Mouse (Mus musculus) skeletal muscle tissue, adult 2 months (tissue): ENCODE measurements around the gene Gzmc.
"Not testable (repeated sequence)": the region's sequence is repeated elsewhere in the genome, so short reads cannot be mapped to it uniquely, and the experiment has no call there.

Experiments
- DNase-seq: peaks from one replicate; pipeline ENCODE4 v3.0.0-alpha.2; 2012; ENCODE audit warnings: low read depth, low spot score

Gene Gzmc

DNA sequence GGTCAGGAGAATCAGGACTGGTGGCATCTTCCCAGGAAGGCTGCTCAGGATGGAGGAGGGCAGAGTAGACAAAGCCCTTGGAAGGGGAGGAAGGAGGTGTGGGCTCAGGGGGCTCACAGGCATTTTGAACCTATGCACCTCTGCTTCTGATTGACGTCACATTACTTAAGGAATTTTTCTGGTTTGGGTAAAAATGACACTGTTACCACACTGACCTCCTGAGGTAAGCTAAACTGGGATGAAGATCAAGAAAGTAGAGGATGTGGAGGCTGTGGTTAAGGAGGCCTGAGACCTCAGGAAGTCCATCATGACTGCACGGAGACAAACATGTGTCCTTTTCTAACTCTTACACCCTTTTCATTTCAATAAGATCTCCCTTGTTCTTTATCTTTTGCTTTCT lies at the start of gene Gzmc:
Gene Gzmc (minus strand): TSS at position 101 of the 400 bp plus-strand sequence.
- DNase-seq = no peak

DNA sequence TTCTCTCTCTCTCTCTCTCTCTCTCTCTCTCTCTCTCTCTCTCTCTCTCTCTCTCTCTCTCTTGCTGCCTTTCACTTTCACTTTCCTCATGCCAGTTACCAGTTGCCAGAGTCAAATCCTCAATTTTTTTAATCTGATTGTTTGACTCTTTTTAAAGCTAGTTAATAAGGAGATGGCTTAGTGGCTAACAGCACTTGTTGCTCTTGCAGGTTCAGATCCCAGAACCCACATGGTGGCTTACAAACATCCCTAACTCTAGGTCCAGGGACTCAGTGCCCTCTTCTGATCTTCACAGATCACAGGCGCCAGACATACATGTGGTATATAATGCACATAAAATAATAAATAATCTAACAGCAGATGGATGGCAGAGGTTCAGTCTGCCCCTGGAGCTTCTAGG lies 49.4 kb upstream of the Gzmc start:
- no peak for DNase-seq

DNA sequence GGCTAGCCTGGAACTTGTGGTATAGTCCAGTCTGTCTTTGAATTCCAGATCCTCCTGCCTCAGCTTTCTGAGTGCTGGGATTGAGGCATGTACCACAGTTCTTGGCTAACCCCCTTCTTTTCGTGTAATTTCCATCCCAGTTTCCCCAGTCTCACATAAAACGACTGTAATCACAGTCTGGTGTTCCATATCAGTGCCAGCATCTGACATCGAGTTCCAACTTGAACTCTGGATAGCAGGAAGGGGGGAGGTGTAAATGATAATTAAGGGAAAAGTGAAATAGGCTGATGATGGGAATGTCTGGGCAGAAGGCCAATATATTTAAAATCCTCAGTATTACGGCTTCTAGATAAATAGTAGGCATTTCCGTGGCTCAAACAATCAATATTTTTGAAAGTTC lies 46.6 kb upstream of the Gzmc start:
- no peak for DNase-seq

DNA sequence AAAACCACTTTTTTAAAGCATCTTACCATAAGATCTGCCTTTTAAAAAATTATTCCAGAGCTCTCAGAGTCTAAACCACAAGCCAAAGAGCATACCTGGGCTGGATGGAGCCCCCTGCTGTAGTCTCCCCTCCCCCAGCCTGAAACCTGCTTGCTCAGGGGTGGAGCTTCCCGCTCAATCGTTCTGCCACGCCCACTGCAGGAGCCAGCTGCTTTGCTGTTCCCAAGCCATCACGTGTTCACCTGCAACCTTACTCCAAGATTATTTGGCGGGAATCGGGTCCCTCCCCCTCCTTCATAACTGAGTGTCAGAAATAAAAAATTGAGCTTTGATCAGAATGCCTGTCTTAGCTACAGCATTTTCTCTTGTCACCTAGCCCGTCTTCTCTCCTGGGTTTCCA lies 44.2 kb upstream of the Gzmc start:
- DNase-seq = not testable (repeated sequence)

DNA sequence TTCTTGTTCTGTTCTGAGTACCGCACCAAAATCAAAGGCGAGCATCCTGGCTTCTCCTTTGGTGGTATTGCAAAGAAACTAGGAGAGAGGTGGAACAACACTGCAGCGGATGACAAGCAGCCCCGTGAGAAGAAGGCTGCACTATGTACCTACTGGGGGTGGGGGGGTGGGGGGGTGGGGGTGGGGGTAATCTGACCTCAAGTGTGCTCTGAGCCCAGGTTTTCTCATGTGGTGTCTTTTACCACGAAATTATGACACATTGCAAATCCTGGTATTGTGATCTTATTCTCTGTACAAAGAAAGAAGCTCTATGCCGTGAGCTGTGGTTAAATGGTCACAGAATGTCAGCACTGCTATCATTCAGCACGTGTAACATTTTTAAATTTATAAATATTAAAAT lies 41.6 kb upstream of the Gzmc start:
- not testable (repeated sequence) for DNase-seq

DNA sequence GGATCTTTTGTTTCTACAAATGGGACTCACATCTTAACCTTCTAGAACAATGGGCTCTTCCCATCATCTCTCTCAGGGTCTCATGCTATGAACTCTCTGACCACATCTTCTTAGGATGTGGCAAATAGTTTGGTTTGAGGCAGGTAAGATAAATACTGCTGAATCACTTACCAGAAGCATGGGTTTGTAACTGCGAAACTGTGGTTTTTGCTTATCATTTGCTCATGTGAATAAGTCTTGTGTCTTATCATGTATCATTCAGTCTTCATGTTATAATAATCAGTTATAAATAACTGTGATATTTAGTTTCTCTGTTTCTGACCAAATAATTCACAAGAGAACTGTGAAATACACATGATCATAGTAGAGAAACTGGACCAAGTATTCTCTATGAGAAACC lies 31.7 kb upstream of the Gzmc start:
- no peak for DNase-seq

DNA sequence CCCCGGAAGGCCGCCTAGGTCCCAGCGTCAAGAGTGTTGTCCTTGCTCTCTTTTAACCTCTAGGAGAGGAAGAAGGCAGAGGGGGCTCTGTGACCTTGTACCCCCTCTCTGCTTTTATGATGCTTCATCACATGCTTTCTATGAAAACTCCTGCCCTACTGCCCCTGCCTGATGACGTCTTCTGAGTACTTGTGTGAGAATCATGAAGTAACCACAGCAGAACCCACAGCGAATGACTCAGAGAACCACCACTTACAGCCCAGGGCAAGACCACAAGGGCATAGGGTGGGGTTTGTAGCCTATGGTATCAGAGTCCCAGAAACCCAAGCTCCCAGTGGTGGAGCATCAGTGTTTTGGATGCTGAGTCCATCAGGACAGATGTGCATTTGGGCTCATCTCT lies 27.7 kb upstream of the Gzmc start, which contains the start of gene Gzmb:
Gene Gzmb (minus strand): TSS at position 108 of the 400 bp plus-strand sequence.
- no peak for DNase-seq

DNA sequence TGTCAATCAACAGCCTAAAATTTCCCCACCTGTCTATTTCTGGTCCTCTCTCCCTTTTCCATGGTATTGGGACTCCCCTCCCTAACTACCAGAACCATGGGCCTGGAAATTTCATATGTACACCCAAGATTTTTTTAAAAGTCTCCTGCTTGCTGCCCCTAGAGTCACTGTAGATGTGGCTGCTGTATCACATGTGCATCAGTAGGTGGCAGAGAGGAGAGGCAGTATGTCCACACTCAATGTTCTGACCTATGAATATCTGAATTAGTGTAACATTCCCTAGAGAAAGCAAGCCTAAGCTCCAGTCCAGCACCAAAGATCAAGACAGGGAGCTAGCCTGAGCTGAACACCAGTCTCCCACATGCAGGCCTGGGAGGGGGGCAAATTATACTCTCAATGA lies 6.0 kb upstream of the Gzmc start:
- DNase-seq = no peak

DNA sequence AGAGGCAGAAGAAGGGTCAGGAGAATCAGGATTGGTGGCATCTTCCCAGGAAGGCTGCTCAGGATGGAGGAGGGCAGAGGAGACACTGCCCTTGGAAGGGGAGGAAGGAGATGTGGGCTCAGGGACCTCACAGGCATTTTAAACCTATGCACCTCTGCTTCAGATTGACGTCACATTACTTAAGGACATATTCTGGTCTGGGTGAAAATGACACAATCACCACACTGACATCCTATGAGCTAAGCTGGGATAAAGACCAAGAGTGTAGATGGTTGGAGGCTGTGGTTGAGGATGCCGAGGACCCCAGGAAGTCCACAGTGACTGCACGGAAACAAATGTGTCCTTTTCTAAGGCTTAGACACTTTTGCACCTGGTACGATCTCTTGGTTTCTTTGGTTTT lies 23.1 kb downstream of the Gzmc start, which contains the start of gene Gzmf:
Gene Gzmf (minus strand): TSS at position 101 of the 400 bp plus-strand sequence.
- DNase-seq = no peak

DNA sequence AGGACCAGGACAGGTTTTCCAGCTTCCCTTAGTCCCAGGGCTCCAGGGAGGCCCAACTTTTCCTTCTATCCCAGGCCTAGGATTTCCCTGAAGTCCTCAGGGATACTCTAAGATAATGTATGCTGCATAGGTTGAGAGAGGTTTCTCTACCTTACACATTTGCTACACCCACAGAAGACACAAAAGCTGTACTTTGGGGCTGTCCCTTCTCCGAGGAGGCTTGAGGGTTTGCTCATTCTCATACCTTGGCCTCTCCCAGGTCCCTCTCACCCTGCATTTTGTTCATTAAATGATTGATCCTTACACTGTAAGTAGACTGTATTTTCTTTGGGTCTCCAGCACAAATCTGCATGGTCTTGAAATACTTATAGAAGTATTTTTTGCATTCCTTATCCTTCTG lies 28.8 kb downstream of the Gzmc start:
- no peak for DNase-seq

DNA sequence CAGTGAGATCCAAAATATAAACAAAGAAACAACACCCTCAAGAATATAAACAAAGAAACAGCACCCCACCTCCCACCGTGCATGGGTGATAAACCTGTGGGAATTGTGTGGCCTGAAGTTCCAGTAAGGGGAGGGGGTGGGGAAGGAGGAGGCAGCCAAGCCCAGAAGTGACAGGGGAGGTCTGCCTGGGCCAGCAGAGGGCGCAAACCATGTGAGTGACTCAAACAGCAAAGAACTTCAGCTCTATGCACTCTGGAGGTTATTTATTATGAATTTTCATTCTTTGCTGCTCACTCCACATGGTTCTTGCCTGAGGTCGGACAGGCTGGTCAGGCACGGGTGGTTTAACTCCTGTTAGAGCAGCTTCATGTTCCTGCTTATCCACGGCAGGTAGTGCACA lies 29.4 kb downstream of the Gzmc start:
- DNase-seq = not testable (repeated sequence)

DNA sequence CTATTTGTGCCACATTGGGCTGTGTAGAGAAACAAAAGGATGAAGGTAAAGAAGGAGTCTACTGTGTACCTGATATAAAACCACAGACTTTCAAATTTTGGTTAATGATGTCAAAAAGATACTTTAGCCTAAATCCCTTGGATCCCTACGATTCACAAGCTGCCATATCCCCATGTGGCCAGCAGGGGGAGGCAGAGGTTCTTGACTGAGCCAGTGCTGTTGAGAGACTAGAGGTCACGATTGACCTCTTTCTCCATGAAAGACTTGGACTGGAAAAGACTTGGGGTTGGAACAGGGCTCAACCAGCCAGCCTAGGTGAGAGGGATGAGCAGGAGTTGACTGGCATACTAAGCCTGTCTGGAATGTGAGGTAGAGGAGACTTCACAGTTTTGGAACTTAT lies 30.5 kb downstream of the Gzmc start:
- DNase-seq = peak; percentile 9

DNA sequence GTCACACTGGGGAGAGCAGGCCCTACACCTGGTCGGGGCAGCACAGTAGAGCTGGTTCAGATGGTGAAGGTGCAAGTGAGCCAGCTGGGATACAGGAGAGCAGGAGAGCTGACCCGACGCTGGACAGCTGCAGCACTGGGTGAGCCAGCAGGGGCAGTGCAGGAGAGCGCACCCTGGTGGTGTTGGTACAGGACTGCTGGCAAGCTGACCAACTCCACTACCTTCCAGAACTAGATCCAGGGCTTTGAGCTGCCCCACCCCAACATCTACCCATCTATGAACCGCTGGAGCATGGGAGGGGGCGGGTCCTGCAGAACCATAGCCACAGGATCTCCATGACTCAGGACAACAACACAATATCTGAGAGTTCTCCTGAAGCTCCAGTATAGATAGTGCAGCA lies 47.5 kb downstream of the Gzmc start:
- DNase-seq = no peak

DNA sequence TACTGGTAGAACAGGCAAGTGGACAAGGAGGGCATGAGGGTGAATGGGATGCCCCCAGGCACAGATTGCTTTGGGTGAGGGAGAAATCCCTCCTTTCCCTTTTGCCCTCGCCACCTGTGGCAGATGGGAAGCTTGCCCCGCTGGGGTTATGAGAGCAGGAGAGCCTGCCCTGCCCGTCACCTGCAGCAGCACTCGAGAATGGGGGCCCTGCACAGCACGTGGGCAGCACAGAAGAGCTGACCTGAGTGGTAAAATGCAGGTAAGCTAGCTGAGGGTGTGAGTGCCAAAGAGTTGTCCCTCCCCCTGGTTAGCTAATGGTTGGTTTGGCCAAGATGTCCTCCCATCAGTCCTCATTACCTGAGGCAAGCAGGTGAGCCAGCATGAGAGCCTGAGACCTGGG lies 47.9 kb downstream of the Gzmc start:
- DNase-seq = no peak
